Mouse (Mus musculus) retina, postnatal 1 day (tissue): Measurements from ENCODE around the gene Fam83e.
A peak's percentile ranks its signal among the peaks of the same experiment; 100 is the strongest.

Source experiments
- DNase-seq: peaks from one replicate; pipeline ENCODE4 v3.0.0-alpha.2; 2012

The Fam83e gene

DNA sequence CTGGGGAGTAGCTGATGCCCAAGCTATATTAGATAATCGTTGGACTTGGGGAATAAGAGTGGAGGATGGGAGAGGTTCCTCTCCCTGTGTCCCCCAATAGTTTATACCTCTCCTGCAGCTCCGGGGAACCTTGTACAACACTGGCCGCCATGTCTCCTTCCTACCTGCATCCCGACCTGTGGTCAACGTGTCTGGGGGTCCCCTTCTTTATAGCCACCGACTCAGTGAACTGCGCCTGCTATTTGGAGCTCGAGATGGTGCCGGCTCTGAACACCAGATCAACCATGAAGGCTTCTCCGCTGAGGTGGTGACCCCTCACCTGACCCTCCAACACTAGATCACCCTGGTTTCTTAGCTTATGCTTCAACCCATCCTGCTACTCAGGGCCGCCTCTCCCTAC, 18.7 kb upstream of the Fam83e start:
- no peak for DNase-seq

DNA sequence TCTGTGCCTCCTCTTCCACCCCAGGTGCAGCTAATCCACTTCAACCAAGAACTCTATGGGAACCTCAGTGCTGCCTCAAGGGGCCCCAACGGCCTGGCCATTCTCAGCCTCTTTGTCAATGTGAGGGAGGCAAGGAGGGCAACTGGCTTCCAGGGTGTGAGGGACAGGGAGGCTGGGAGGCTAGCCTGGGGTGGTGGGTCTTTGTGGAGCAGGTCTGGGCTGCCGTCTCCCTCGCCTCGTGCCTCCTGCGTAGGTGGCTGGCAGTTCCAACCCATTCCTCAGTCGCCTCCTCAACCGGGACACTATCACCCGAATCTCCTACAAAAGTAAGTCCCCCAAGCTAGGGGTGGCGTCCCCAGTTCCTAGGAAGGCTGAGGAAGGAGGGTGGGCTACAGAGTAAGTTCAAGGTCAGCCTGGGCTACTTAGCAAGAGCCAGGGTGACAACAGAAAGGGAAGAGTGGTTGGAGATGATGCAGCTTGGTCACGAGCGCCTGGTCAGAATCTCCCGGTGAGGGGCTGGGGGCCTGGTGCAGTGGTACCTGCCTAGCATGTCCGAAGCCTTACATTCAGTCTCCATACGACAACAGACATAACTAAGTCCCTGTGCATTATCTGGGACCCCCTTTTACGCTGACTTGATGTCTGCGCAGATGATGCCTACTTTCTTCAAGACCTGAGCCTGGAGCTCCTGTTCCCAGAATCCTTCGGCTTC, 18.0 kb upstream of the Fam83e start:
- no peak for DNase-seq

DNA sequence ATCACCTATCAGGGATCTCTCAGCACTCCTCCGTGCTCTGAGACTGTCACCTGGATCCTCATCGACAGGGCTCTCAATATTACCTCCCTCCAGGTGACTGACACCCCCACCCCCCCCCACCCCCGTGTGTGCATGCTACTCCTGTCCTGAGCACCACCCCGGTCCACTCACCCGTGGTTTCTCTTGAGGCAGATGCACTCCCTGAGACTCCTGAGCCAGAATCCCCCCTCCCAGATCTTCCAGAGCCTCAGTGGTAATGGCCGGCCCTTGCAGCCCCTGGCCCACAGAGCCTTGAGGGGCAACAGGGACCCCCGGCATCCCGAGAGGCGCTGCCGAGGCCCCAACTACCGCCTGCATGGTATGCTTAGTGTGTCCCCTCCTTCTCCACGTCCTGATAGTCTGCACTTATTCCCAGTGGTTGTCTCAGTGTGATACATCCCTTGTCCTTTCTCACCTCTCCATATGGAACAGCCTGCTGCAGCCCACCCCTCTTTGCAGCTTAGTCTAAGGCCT, 17.4 kb upstream of the Fam83e start:
- DNase-seq, result no peak

DNA sequence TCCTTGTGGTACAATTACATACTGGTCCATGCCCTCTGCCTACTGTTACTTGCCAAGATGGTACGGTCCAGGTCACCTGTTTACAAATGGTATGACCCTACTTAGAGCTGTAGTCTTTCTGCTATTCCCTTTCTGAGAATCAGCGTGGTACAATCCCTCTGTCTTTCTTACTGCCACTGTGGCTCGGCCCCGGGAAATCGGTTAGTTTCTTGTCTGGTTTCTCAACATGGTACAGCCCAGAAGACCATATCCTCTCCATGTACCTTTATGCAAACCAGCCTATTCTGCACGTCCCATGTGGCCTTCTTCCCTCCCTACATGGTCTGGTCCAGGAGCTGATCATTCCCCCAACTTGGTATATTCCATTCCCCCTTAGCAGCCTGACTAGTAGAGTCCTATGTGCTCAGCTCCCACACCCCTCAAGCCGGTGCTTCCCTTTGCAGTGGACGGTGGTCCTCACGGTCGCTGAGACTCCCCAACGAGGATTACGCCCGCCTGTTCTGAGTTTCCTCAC, 16.9 kb upstream of the Fam83e start:
- DNase-seq, result peak; percentile 97

DNA sequence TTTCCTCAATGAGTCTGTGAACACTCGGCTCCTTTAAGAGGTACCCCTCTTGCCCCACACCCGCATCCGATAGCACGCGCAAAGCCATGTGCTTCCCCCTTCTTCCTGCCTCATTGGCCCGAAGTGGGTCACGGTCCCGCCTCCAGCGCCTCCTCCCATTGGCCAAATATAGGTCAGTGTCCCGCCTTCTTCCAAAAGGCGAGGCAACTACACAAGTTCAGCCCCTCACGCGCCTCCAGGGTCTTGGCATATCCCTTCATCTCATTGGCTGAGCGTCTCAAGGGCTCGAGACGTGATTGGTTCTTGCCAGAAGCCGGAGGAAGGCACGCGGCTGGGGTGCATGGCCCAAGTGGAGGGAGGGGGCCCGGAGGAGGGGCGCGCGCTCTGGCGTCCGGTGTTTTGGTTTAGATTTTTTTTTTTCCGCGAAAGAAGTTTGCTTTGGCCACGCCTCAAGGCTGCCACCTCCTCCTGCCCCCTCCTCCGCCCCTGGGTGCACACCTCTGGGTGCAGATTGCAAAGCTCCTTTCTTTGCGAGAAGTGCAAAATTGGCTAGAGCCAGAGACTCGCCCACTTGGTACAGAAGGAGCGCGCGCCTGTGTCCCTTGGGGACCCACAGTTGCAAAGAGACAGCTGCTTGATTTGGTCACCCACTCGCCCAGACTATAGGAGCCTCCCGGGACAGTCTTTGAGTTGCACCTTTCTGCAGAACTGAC, 16.1 kb upstream of the Fam83e start, which contains the start of gene Dbp:
Dbp (plus strand) TSS at position 359 of the 713 bp plus-strand sequence.
- DNase-seq, result peak; percentile 100

DNA sequence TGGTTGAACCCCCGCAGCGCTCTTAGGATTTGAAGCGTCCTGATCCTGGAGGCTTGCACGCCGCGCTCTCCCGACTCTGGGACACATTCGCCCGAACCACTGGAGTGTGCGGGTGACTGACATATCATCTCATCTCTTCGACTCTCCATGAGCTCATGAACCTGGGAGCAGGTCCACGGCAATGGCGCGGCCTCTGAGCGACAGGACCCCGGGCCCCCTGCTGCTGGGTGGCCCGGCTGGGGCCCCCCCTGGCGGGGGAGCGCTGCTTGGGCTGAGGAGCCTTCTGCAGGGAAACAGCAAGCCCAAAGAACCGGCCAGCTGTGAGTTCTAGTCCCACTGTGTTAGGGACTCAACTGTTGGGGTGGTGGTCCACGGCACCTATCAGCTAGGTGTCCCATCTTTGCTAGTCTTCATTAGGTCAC, 15.6 kb upstream of the Fam83e start:
- no peak for DNase-seq

DNA sequence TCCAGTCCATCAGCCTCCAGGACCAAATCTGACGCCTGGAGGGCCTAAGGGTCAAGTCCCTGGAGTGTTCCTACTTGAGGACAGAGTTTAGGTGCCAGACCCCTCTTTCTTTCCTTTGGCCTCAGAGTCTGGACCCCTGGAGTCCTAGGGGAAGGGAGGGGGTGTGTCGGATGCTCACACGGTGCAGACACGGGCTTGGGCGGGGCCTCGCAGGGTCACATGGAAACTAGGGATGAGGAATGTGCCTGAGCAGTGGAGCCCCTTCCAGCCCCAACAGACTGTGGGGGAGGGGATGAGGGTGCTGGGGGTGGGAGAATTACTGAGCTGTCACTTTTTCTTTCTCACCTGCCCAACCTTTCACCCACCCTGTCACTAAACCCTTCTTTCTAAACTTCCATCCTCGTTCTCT, 15.1 kb upstream of the Fam83e start:
- DNase-seq, result peak; percentile 72

DNA sequence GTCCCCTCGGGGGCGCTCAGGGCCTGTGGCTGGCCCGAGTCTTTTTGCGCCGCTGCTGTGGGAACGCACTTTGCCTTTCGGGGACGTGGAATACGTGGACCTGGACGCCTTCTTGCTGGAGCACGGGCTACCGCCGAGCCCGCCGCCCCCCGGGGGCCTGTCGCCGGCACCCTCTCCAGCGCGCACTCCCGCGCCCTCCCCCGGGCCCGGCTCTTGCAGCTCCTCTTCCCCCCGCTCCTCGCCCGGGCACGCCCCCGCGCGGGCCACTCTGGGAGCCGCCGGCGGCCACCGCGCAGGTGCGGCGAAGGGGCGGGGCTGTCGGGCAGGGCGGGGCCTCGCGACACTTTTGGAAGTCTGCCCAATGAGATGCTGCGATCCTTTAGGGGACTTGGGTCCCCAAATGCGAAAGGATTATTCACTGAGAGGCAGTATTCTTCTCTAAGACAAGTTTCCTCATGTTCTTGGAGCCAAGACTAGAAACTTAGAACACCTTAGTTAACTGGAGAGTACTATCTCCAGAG, 14.2 kb upstream of the Fam83e start:
- peak; percentile 85 for DNase-seq

DNA sequence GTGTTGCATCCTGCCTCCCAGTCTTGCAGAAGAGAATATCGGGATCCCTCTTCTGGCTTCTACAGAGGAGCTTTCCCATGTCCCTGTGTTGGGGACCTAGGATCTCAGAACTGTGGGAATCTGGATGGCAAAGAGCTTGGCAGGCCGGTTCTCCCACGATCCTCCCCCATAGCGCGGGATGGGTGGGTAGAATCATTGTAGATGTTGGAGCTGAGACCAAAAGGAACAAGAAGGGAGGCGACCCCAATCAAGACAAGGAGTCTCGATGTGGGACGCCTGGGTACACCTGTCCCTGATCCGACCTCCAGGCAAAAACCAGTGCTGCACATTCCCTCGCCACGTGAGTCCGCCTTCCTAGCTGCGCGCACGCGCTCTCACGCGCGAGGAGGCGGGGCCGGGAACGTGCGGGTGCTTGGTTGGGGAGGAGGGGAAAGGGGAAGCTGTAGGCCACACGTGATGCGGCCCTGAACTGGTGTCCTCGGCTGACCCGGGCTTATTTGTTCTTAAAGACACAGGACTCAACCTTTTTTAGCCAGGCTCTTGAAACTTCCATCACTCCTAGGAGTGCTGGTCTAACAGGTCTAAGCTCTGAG, 13.5 kb upstream of the Fam83e start:
- peak; percentile 96 for DNase-seq

DNA sequence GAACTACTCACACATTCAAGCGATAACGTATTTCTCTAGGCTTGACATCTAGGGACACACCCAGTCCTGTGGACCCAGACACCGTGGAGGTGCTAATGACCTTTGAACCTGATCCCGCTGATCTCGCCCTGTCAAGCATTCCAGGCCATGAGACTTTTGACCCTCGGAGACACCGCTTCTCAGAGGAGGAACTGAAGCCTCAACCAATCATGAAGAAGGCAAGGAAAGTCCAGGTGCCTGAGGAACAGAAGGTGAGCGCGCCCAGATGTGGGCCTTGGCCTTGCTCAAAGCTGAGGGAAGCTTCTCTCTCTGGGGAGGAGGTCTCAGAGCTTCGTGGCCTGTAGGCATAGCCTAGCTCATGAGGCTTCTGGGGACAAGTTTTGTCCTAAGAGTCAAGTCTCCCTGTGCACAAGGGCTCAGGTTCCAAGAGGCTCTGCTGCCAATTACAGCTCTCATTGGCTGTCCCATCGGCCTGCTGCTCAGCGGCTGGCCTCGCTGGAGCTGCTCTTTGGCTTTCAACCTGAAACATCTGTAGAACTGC, 12.7 kb upstream of the Fam83e start:
- DNase-seq, result no peak

DNA sequence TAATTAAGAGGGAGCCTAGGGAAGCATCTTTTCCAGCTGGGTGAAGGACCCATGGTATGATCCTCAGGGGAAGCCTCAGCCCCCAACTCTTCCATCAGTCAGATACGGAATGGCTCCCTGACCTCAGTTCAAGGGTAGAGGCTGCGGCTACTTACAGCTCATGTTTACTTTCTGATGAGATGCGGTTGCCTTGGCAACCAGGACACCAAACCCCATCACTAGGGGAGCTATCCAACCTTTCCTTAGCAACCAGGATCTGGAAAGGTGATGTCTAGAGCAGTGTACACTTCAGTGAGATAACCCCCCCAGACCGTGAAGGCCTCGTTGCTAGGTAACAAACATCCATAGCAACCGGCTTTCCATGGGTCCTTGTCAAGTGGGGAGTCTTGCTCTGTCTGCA, 12.0 kb upstream of the Fam83e start:
- peak; percentile 68 for DNase-seq

DNA sequence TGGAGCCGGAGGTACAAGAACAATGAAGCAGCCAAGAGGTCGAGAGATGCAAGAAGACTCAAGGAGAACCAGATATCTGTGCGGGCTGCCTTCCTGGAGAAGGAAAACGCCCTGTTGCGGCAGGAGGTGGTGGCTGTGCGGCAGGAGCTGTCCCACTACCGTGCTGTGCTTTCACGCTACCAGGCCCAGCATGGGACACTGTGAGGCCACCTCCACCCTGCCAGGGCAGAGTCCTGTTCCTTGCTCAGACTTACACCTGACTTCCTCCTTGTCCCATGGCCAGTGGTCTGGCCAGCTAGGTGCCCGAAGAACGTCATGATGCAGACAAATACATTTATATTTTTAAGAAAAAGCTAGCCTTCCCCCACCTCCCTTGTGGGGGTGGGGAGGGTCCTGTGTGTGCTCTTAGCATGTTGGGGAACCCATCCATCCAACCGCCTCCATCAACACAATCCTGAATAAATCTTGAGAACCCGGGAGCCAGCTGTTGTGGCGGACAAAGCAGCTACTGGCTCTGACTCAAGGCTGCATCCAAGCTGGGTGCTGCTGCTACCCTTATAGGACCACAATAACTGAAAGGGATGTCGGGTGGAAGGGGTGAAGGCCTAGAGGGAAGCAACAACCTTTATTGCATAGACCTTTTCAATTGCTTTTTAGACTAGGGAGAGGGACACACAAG, 11.2 kb upstream of the Fam83e start:
- DNase-seq, result no peak

DNA sequence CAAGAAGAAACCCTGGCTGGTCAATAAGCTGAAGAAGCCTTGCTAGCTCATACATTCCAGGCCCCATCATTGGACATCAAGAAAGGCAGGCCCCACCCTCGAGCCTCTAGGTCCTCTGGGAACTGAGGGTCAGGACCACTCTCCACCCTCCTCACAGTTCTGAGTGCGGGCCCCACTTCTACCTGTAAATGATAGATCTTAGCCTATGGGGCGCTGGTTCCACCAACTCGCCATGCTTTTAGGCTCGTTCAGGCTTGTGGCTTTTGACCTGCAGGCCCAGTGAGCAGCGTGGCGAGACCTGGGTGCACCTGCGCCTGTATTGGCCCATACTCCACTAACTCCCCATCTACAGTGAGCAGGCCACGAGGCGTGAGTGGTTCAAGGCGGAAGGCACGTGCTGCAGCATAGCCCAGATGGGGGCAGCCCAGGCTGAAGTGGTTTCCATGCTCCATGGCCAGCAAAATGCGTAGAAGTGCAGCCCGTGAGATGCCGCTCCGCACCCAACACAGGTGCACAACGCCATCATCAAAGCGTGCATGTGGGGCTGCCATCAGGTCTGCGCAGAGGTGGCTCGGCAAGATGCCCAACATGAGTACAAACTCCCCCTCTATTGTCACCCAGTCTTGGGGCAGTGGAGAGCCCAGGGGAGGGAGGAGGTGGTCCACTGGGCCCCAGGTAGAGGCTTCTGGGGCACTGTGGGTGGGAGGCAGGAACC, 10.4 kb upstream of the Fam83e start:
- no peak for DNase-seq

DNA sequence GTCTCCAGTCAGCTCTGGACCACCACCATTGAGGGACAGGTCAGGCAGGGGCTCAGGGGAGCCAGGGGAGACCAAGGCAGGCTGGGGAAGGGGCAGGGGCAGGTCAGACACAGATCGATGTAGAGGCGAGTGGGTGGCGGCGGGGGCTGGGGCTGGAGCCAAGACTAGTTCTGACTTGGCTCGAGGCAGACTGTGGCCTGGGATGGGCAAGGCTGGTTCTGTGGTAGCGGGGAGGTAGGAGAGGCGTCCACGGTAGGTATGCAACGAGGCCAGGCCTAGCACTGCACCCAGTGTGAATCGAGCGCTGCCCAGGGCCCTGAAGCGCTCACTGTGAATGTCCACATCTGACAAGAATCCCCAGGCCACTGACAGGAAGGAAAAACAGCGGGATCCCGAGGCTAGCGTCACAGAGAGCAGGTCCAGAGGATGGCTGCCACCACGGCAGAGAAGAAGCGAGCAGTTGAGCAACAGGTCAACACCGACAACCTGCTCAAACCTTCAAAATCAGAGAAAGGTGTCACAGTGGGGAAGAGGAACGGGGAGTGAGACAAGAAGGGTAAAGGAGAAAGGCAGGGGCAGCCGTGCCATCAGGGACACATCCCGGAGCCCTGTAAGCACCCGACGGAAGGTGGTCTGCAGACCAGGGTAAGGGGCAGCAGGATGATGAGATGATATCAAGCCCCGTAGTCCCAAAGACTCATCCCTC, 9.5 kb upstream of the Fam83e start:
- no peak for DNase-seq

DNA sequence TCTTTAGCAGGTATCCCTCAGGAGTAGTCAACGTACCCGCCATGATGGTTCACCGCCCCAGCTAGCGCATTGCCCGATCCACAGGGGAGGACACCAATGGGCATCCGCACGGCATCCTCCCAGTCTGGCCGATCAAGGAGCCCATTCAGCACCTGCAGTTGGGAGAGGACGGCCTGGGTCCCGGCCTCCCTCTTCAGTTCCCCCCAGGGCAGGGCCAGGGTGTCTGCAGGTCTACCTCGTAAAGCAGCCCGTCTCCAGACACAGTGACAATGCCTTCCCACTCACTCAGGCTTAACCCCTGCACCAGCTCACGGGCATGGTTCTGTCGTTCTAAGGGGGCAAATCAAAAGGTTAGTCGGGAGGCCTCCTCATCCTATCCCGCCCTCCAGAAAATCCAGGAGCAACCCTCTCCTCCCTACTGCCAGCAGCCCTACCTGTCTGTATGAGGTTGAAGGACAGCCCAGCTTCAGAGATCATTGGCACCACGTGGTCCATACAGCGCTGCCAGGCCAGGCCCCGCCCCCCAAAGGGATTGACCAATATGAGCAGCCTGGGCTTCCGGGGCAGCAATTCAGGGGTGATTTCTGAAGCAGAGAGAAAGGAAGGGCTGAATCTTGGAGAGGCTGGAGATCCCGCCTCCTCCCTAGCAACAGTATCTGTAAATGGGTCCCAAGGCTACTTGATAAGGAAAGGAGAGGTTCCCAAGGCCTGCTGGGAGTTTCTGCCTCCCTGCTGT, 8.8 kb upstream of the Fam83e start:
- no peak for DNase-seq

DNA sequence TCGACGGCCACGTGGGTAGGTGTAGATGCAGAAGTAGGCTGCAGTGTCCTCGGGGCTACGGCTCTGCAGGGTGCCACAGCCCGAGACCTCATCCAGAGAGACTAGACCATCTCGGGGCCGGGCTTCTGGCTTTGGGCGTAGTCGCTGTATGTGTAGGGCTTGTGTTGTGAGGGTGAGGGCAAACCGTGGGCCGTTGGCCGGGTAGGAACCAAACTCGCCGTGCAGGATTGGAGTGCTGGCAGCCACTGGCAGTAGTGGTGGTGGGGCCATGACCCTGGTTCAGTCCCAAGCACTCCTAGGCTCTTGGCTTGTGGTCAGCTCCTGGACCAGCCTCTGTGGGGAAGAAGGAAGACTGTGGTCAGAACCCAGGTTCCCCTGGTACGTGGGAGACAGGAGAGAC, 7.6 kb upstream of the Fam83e start:
- no peak for DNase-seq

DNA sequence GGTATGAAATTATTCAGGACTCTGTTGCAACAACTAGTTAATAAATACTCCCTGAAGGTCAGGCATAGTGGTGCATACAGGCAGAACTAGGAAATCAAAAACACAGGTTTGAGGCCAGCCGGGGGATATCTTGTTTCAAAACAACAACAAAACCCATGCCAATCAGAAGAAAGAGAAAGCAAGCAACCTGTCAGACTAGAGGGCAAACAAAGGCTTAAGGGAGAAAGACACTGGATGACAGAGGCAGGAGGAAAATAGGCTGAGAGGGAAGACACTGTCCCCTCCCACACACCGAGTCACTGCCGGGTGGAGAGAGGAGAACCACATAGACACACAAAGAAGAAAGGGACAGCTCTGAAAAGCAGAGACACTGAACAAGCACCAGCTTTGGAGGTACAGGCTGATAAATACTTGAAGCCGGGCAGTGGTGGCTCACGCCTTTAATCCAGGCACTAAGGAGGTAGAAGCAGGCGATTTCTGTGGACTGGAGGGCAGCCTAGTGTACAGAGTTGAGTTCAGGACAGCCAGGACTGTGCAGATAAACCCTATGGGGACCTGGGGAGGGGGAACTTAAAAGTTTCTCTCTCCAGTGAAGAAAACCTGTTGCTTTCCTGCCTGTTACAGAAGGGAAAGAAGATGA, 7.0 kb upstream of the Fam83e start:
- DNase-seq, result no peak

DNA sequence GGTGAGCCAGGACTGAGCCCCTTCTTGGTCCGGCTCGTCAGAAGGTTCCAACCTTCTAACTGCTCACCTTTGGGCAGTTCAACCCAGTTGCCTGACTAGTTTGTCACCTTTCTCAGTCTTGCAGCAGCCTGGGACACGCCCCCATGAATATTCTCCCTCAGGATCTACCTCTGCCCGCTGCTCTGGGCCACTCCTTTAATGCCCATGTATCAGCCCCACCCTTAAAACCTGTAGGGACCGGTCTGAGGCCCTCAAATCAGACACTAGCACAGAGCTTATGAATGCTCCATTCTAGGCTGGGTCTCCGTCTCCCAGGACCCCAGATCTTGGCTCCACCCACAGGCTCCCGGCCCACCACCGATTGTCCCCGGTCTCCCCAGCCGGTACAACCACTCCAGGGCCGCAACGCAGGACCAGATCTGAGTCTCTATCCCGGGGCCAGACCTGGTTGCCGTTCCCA, 6.4 kb upstream of the Fam83e start:
- DNase-seq, result no peak

DNA sequence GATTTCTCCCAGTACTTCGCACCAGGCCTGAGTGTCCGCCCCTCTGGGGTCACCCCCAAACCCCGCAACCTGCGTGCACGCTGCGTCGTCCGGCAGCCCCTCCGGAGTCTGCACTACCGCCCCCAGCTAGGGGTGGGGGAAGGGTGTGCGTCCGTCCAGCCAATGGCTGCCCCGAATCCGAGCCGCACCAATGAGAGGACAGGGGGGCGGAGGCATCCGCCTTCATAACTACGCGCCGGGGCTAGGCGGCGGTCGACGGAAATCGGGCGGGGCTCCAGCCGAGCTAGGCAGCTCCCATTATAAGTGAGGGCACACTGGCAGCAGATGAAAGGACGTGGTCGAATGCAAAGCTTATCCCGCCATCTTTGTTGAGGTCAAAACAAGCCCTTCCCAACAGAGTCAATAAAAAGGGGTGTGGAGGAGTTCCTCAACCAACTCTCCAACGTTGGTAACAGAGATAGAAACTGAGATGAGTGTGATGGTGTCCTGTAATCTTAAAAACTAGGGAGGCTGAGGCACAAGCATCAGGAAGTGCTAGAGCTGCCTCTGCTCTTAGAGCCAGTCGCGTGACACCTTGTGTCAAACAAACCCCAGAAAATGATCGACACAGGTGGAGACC, 5.8 kb upstream of the Fam83e start, which contains the start of gene Rpl18:
Rpl18 (plus strand) TSS at position 368 of the 619 bp plus-strand sequence.
- DNase-seq, result peak; percentile 98
